Mouse (Mus musculus) hindbrain, postnatal 0 days (tissue): ENCODE results near the gene Cldn34b3. TPM values are rescaled to one million over a fixed set of nuclear protein-coding genes. Genes with fewer than 3 reads are reported as not detected.
"Not testable (repeated sequence)": the region's sequence is repeated elsewhere in the genome, so short reads cannot be mapped to it uniquely, and the experiment has no call there.

ENCODE experiments used
- ATAC-seq: fragments of 200-750 bp; cut with Nextera tagmentation; 2 replicates; pipeline ENCODE4 v1.8.0; 2017; ENCODE audit warnings: mild to moderate bottlenecking, moderate TSS enrichment, moderate library complexity
- DNase-seq: peaks from one replicate; pipeline ENCODE4 v3.0.0-alpha.2; 2015; ENCODE audit warnings: low spot score
- H3K27ac ChIP-seq: fragments of 300-500 bp; sonication (generic); 2 replicates; pipeline ENCODE4 v1.5.1; 2014; ENCODE audit warnings: mild to moderate bottlenecking
- H3K27me3 ChIP-seq: fragments of 300-500 bp; sonication (generic); 2 replicates; pipeline ENCODE4 v1.6.1; 2014; ENCODE audit warnings: low read length, mixed read lengths; ENCODE audit not compliant: insufficient read depth
- H3K36me3 ChIP-seq: fragments of 300-500 bp; sonication (generic); 2 replicates; pipeline ENCODE4 v1.6.1; 2014; ENCODE audit warnings: low read length, mixed read lengths; ENCODE audit not compliant: insufficient read depth
- H3K4me1 ChIP-seq: fragments of 300-500 bp; sonication (generic); 2 replicates; pipeline ENCODE4 v1.6.1; 2014; ENCODE audit warnings: antibody characterized with exemption, low read length, mixed read lengths; ENCODE audit not compliant: insufficient read depth
- H3K4me2 ChIP-seq: fragments of 300-500 bp; sonication (generic); 2 replicates; pipeline ENCODE4 v1.6.1; 2014; ENCODE audit warnings: low read depth, mild to moderate bottlenecking, low read length, moderate library complexity, mixed read lengths
- H3K4me3 ChIP-seq: fragments of 300-500 bp; sonication (generic); 2 replicates; pipeline ENCODE4 v1.5.1; 2014; ENCODE audit warnings: low read length
- H3K9ac ChIP-seq: fragments of 300-500 bp; sonication (generic); replicated peaks from 2 replicates; pipeline ENCODE4 v1.6.1; 2014; ENCODE audit warnings: mild to moderate bottlenecking, low read length, moderate library complexity, mixed read lengths
- H3K9me3 ChIP-seq: fragments of 300-500 bp; sonication (generic); 2 replicates; pipeline ENCODE4 v1.6.1; 2016; ENCODE audit warnings: low read length, mixed read lengths
- WGBS: fragments of 180-500 bp; shearing (Covaris S2); extraction: QIAGEN DNeasy Blood & Tissue Kit; methylation state at CpG from one replicate; pipeline ENCODE4 v1.1.7; 2014; 5-methylcytosine and 5-hydroxymethylcytosine counted together
- polyA plus RNA-seq: library from polyadenylated mRNA; unstranded; fragments of >200 nt; fragmentation: Nextera tagmentation; extraction: Ambion mirVana; gene quantifications from 2 replicates; pipeline ENCODE4 v1.2.1, GENCODE M21; 2015
- total RNA-seq: library from RNA; depleted of rRNA; stranded (reverse); fragments of >200 nt; gene quantifications from 2 replicates; pipeline ENCODE4 v1.2.3, GENCODE M21; 2014; rRNA removed

Gene Cldn34b3
- total RNA-seq, result not detected in 2 replicates
- not detected in 2 replicates for polyA plus RNA-seq

- H3K36me3 ChIP-seq, H3K27ac ChIP-seq, H3K4me2 ChIP-seq, H3K4me3 ChIP-seq, ATAC-seq, H3K9me3 ChIP-seq, H3K4me1 ChIP-seq, H3K9ac ChIP-seq, H3K27me3 ChIP-seq, DNase-seq: not testable (repeated sequence)
- WGBS, result 82% methylated on average over 1 of the region's 1 CpGs
These were observed at the start of gene Cldn34b3 for GRCm38 (mm10) chrX:76264004-76264403. Gene Cldn34b3 (plus strand): TSS chrX:76264304.

Other genes with a start within 250 kb of the Cldn34b3 start
- not detected in 2 replicates for gene Cldn34b4, start 129.0 kb downstream of the Cldn34b3 start, total RNA-seq
- not detected in 2 replicates for gene Cldn34b4, start 129.0 kb downstream of the Cldn34b3 start, polyA plus RNA-seq